Mouse (Mus musculus) G1E (cell line): Measurements from ENCODE around the gene Sorcs2. TPM values are rescaled to one million over a fixed set of nuclear protein-coding genes. Genes with fewer than 3 reads are reported as not detected.

Source experiments
- ATAC-seq: 2 replicates; pipeline ENCODE4 v1.8.0; 2016; ENCODE audit warnings: mild to moderate bottlenecking; ENCODE audit not compliant: insufficient number of reproducible peaks, poor library complexity, low FRiP score, severe bottlenecking; ENCODE audit errors: extremely low read depth
- DNase-seq: peaks from one replicate; pipeline ENCODE4 v3.0.0; 2012; ENCODE audit warnings: low spot score
- H3K27me3 ChIP-seq: 2 replicates; pipeline ENCODE4 v1.6.1; 2012; ENCODE audit warnings: mild to moderate bottlenecking, low read length, inconsistent platforms; ENCODE audit not compliant: insufficient read depth
- H3K36me3 ChIP-seq: replicated peaks from 2 replicates; pipeline ENCODE3; 2012; ENCODE audit warnings: mild to moderate bottlenecking, inconsistent platforms
- H3K4me1 ChIP-seq: 2 replicates; pipeline ENCODE4 v1.6.1; 2012; ENCODE audit warnings: low read depth, low read length, inconsistent platforms, mixed read lengths; ENCODE audit not compliant: insufficient read depth
- H3K4me3 ChIP-seq: 2 replicates; pipeline ENCODE4 v1.5.1; 2012; ENCODE audit warnings: low read depth, mild to moderate bottlenecking, inconsistent platforms, low read length, moderate library complexity, mixed read lengths
- H3K9me3 ChIP-seq: replicated peaks from 2 replicates; pipeline ENCODE4 v1.6.1; 2012; ENCODE audit warnings: inconsistent platforms
- CTCF ChIP-seq: IDR thresholded peaks from 2 replicates; pipeline ENCODE4 v1.5.1; 2012; ENCODE audit warnings: low read depth, low read length, inconsistent platforms, mixed read lengths
- GATA1 ChIP-seq: IDR thresholded peaks from 2 replicates; pipeline ENCODE4 v1.6.1; 2012; ENCODE audit warnings: borderline replicate concordance, low read length, inconsistent platforms, mixed read lengths
- GATA2 ChIP-seq: IDR thresholded peaks from 2 replicates; pipeline ENCODE4 v1.6.1; 2012; ENCODE audit warnings: low read depth, low read length, inconsistent platforms, borderline replicate concordance
- POLR2AphosphoS5 ChIP-seq: IDR thresholded peaks from 2 replicates; pipeline ENCODE4 v1.6.1; 2012; ENCODE audit warnings: low read depth, low read length, inconsistent platforms; ENCODE audit not compliant: insufficient replicate concordance
- TAL1 ChIP-seq: conservative IDR thresholded peaks from 2 replicates; pipeline ENCODE4 v1.6.1; 2012; ENCODE audit warnings: low read depth, low read length, inconsistent platforms, mixed read lengths
- polyA plus RNA-seq: library from polyadenylated mRNA; stranded (reverse); fragments of >175 nt; gene quantifications from 2 replicates; pipeline ENCODE4 v1.2.3, GENCODE M21; 2012
- total RNA-seq, 2 experiments: library from RNA; stranded (forward) in 1 of 2; stranded (reverse) in 1 of 2; fragments of 200-1000 nt in 1 of 2; fragments of >200 nt in 1 of 2; fragmentation: Nextera tagmentation in 1 of 2; gene quantifications; 2 replicates each; pipeline ENCODE4 v1.2.3; 2014 to 2017

The Sorcs2 gene
- total and polyA plus RNA-seq, 3 experiments: 0.04 to 0.22 TPM; not detected in 1

GRCm38 (mm10) chr5:36367181-36367610 is 30.7 kb downstream of the Sorcs2 start:
- DNase-seq (no peak), ATAC-seq (no peak)
- Histone ChIP-seq H3K9me3 (no peaks in the 10 kb centered on the region), H3K36me3 (no peaks in the 10 kb centered on the region), H3K4me1 (no peaks in the 10 kb centered on the region), H3K4me3 (no peak overlapping the region), H3K27me3 (peaks cover 32% of the 10 kb centered on the region)
- no peak for TF ChIP-seq CTCF
- no peak for TF ChIP-seq GATA1
- TF ChIP-seq POLR2AphosphoS5: no peak
- no peak for TF ChIP-seq TAL1
- no peak for TF ChIP-seq GATA2

GRCm38 (mm10) chr5:36361749-36362148 is 36.2 kb downstream of the Sorcs2 start:
- Histone ChIP-seq H3K4me1 (no peaks in the 10 kb centered on the region), H3K36me3 (no peaks in the 10 kb centered on the region), H3K27me3 (peaks cover 51% of the 10 kb centered on the region), H3K9me3 (no peaks in the 10 kb centered on the region), H3K4me3 (no peak overlapping the region)
- DNase-seq (no peak), ATAC-seq (no peak)
- TF ChIP-seq CTCF (no peak), POLR2AphosphoS5 (no peak), TAL1 (no peak), GATA2 (no peak), GATA1 (no peak)

GRCm38 (mm10) chr5:36360343-36360742 is 37.6 kb downstream of the Sorcs2 start:
- Histone ChIP-seq H3K4me3 (no peak overlapping the region), H3K36me3 (no peaks in the 10 kb centered on the region)
- ATAC-seq: no peak

GRCm38 (mm10) chr5:36359535-36360243 is 38.2 kb downstream of the Sorcs2 start:
- H3K4me1 ChIP-seq: no peaks in the 10 kb centered on the region
- no peak overlapping the region for H3K4me3 ChIP-seq
- no peak for TF ChIP-seq GATA1
- TF ChIP-seq TAL1: no peak
- TF ChIP-seq GATA2: no peak
- no peak for TF ChIP-seq CTCF
- no peak for TF ChIP-seq POLR2AphosphoS5
- DNase-seq (no peak), ATAC-seq (no peak)
- H3K9me3 ChIP-seq: no peaks in the 10 kb centered on the region
- H3K36me3 ChIP-seq: no peaks in the 10 kb centered on the region
- peaks cover 51% of the 10 kb centered on the region for H3K27me3 ChIP-seq

More at GRCm38 (mm10) chr5:36360343-36360742, 37.6 kb downstream of the Sorcs2 start:
- no peak for DNase-seq
- H3K9me3 ChIP-seq: no peaks in the 10 kb centered on the region
- TF ChIP-seq GATA2 (no peak), TAL1 (no peak), GATA1 (no peak)
- no peaks in the 10 kb centered on the region for H3K4me1 ChIP-seq
- H3K27me3 ChIP-seq: peaks cover 55% of the 10 kb centered on the region

- no peaks in the 10 kb centered on the region for H3K36me3 ChIP-seq
- no peaks in the 10 kb centered on the region for H3K4me1 ChIP-seq
- H3K27me3 ChIP-seq: peaks cover 48% of the 10 kb centered on the region
- TF ChIP-seq TAL1: no peak
- no peak for TF ChIP-seq CTCF
- no peak for TF ChIP-seq GATA1
- no peak for TF ChIP-seq POLR2AphosphoS5
- TF ChIP-seq GATA2: no peak
- DNase-seq: no peak
- no peak overlapping the region for H3K4me3 ChIP-seq
- no peaks in the 10 kb centered on the region for H3K9me3 ChIP-seq
- ATAC-seq: no peak
Observed at GRCm38 (mm10) chr5:36358161-36358560, 39.8 kb downstream of the Sorcs2 start.

- H3K4me3 ChIP-seq: no peak overlapping the region
- TF ChIP-seq TAL1: no peak
- no peaks in the 10 kb centered on the region for H3K9me3 ChIP-seq
- no peaks in the 10 kb centered on the region for H3K36me3 ChIP-seq
- DNase-seq (no peak), ATAC-seq (no peak)
- H3K4me1 ChIP-seq: no peaks in the 10 kb centered on the region
- H3K27me3 ChIP-seq: peaks cover 45% of the 10 kb centered on the region
Observed at GRCm38 (mm10) chr5:36356659-36357058, 41.3 kb downstream of the Sorcs2 start.

- Histone ChIP-seq H3K27me3 (peaks cover 40% of the 10 kb centered on the region), H3K4me1 (no peaks in the 10 kb centered on the region), H3K4me3 (no peak overlapping the region), H3K9me3 (no peaks in the 10 kb centered on the region), H3K36me3 (no peaks in the 10 kb centered on the region)
- no peak for DNase-seq
- ATAC-seq: no peak
- TF ChIP-seq POLR2AphosphoS5: no peak
- TF ChIP-seq CTCF: no peak
- TF ChIP-seq GATA1: no peak
- no peak for TF ChIP-seq TAL1
- TF ChIP-seq GATA2: no peak
Observed at GRCm38 (mm10) chr5:36355683-36356082, 42.3 kb downstream of the Sorcs2 start.
